ENCODE assay signal across 9 mouse cellular contexts in the genomic region with DNA sequence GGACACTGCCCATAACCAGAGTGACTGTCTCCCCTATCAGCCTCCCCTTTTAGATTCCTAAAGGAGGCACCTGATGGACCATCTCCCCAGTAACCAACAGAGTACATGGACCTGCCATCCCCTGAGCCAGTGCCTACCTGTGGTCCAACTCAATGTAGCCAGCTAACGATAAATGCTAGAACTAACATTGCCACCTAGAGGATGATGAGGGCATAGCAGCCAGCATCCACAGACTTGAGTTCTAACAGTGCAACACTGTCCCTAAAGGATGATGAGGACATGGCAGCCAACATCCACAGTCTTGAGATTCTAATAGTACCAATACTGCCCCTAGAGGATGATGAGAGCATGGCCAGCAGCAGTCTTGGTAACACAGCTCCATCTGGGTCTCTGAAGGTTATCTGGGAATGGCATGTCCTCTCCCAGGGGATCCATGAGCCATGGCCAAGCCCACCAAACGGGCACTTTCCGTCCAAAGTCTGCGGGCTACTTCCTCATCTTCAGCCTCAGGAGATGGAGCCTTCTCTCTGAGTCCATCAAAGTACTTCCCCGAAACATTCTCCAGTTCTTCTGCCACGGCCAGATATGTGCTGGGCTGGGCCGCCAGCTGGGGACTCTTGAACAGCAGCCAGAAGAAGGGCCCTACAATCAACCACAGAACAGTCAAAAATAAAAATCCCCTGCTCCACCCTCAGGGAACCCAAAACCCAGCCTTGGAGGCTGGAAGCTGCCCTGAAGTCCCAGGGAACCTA. TPM values are rescaled to one million over a fixed set of nuclear protein-coding genes. Genes with fewer than 3 reads are reported as not detected.
DNase-seq lines count a peak whose midpoint lies in the region; ATAC-seq and TF ChIP-seq lines count a peak whose summit lies in the region.
"Had no signal": no experiment of that assay in that cellular context is flagged by ENCODE, and none has a peak within 500 bp of the region (broad histone marks: within the 10 kb centered on the region; RNA-seq: fewer than 3 reads in every experiment).

No protein-coding gene starts in this region.

- no peak overlapping the region for H3K4me2 ChIP-seq in heart, embryonic 13.5 days
- no peak overlapping the region for H3K4me2 ChIP-seq in kidney, postnatal 0 days (ENCODE audit: low read length)
- H3K4me2 ChIP-seq in stomach, embryonic 14.5 days (replicated peaks; ENCODE audit: low read depth, low read length), result no peak overlapping the region

- TF ChIP-seq POLR2A in liver, adult 2 months (IDR thresholded peaks at IDR 0.05; ENCODE audit: extremely low read depth, insufficient read depth, low read length), result no peak

- no peaks in the 10 kb centered on the region for H3K9me3 ChIP-seq in heart, embryonic 13.5 days
- H3K9me3 ChIP-seq in kidney, postnatal 0 days (replicated peaks; ENCODE audit: low read length), result no peaks in the 10 kb centered on the region
- H3K9me3 ChIP-seq in stomach, embryonic 14.5 days (ENCODE audit: control insufficient read depth, low read depth, low read length), result no peaks in the 10 kb centered on the region

- 58% methylated on average over 7 of the region's 7 CpGs for WGBS in heart, embryonic 13.5 days
- 69% methylated on average over 7 of the region's 7 CpGs for WGBS in kidney, postnatal 0 days
- WGBS in liver, adult 2 months, result 66% methylated on average over 7 of the region's 7 CpGs
- 71% methylated on average over 7 of the region's 7 CpGs for WGBS in stomach, embryonic 14.5 days

- TF ChIP-seq CTCF in kidney, postnatal 0 days (IDR thresholded peaks at IDR 0.05; ENCODE audit: low read depth), result peak; percentile 100
- TF ChIP-seq CTCF in liver, adult 2 months (IDR thresholded peaks at IDR 0.05; ENCODE audit: low read depth, low read length), result peak; percentile 77

- no peak overlapping the region for H3K9ac ChIP-seq in heart, embryonic 13.5 days
- no peak overlapping the region for H3K9ac ChIP-seq in kidney, postnatal 0 days (ENCODE audit: low read depth, low read length)
- no peak overlapping the region for H3K9ac ChIP-seq in liver, adult 2 months (ENCODE audit: low read depth, low read length)
- no peak overlapping the region for H3K9ac ChIP-seq in stomach, embryonic 14.5 days (replicated peaks; ENCODE audit: low read depth, low read length)

- no peaks in the 10 kb centered on the region for H3K4me1 ChIP-seq in heart, embryonic 13.5 days
- H3K4me1 ChIP-seq in kidney, postnatal 0 days (replicated peaks; ENCODE audit: insufficient read depth, low read length), result no peaks in the 10 kb centered on the region
- H3K4me1 ChIP-seq in liver, adult 2 months (ENCODE audit: control insufficient read depth, insufficient read depth, low read length), result no peaks in the 10 kb centered on the region
- no peaks in the 10 kb centered on the region for H3K4me1 ChIP-seq in stomach, embryonic 14.5 days (ENCODE audit: control insufficient read depth, insufficient read depth, low read length)

- H3K27ac ChIP-seq in heart, embryonic 13.5 days (replicated peaks), result no peak overlapping the region
- no peak overlapping the region for H3K27ac ChIP-seq in kidney, postnatal 0 days
- H3K27ac ChIP-seq in liver, adult 2 months (replicated peaks; ENCODE audit: insufficient read depth, low read depth, low read length), result no peak overlapping the region
- no peak overlapping the region for H3K27ac ChIP-seq in stomach, embryonic 14.5 days (ENCODE audit: low read length)
- H3K27ac ChIP-seq: macrophage had no signal

- ATAC-seq in CD4-positive, CD25-positive, alpha-beta regulatory T cell, adult 4 months, result peak; percentile 100
- peak; percentile 69; the same call in 1 of the 2 replicates for ATAC-seq in heart, embryonic 13.5 days (ENCODE audit: extremely low read depth, insufficient number of reproducible peaks, low FRiP score, low TSS enrichment)
- peak; percentile 92 for ATAC-seq in kidney, postnatal 0 days (replicated peaks; ENCODE audit: low FRiP score, low read depth)
- ATAC-seq in stomach, embryonic 14.5 days (ENCODE audit: insufficient number of reproducible peaks, insufficient read depth, low FRiP score, low read depth), result peak; percentile 90

- H3K27me3 ChIP-seq in heart, embryonic 13.5 days (replicated peaks), result no peaks in the 10 kb centered on the region
- H3K27me3 ChIP-seq in kidney, postnatal 0 days (ENCODE audit: insufficient read depth, low read length), result no peaks in the 10 kb centered on the region
- no peaks in the 10 kb centered on the region for H3K27me3 ChIP-seq in liver, adult 2 months (ENCODE audit: control insufficient read depth, insufficient read depth, low read length)
- no peaks in the 10 kb centered on the region for H3K27me3 ChIP-seq in stomach, embryonic 14.5 days (ENCODE audit: control insufficient read depth, insufficient read depth, low read length)

- no peak overlapping the region for H3K4me3 ChIP-seq in heart, embryonic 13.5 days
- H3K4me3 ChIP-seq in kidney, postnatal 0 days (replicated peaks; ENCODE audit: low read depth, low read length), result no peak overlapping the region
- H3K4me3 ChIP-seq in liver, adult 2 months (ENCODE audit: insufficient read depth, low read depth, low read length), result no peak overlapping the region
- H3K4me3 ChIP-seq in stomach, embryonic 14.5 days (ENCODE audit: low read depth, low read length), result no peak overlapping the region

- H3K79me2 ChIP-seq in liver, adult 2 months (ENCODE audit: control insufficient read depth, insufficient read depth, low read length), result no peaks in the 10 kb centered on the region

- H3K36me3 ChIP-seq in heart, embryonic 13.5 days, result peaks cover 85% of the 10 kb centered on the region
- H3K36me3 ChIP-seq in kidney, postnatal 0 days (ENCODE audit: insufficient read depth, low read length), result peaks cover 26% of the 10 kb centered on the region
- peaks cover 20% of the 10 kb centered on the region for H3K36me3 ChIP-seq in liver, adult 2 months (ENCODE audit: control insufficient read depth, insufficient read depth, low read length)
- H3K36me3 ChIP-seq in stomach, embryonic 14.5 days (ENCODE audit: control insufficient read depth, insufficient read depth, low read length), result peaks cover 40% of the 10 kb centered on the region

- peak; percentile 81 for DNase-seq in c-Kit-negative CD71-positive TER-119-positive erythroid progenitor cells, embryonic 14.5 days (ENCODE audit: low read depth, low spot score)
- peak; percentile 80 for DNase-seq in fibroblast of lung, adult 2 months (ENCODE audit: low read depth)
- DNase-seq in kidney, postnatal 0 days (ENCODE audit: low spot score), result peak; percentile 98
- DNase-seq in liver, adult 2 months (ENCODE audit: extremely low read depth, low read depth, low spot score), result peak; percentile 89
- peak; percentile 88 for DNase-seq in natural killer cell, adult 2 months (ENCODE audit: low spot score in 2 of 2)

RNA-seq across cellular contexts. Expression of a gene that starts 18.1 kb away (rescaled TPM):
- 10 to 100 TPM; 17.4 to 27.8 TPM for polyA plus RNA-seq in CD4-positive, CD25-positive, alpha-beta regulatory T cell, adult 4 months (2017; shearing (Covaris generic))
- polyA plus RNA-seq in heart, embryonic 13.5 days (2015; fragmentation: Nextera tagmentation; extraction: Ambion mirVana), result 24.7 and 29.9 TPM in 2 replicates
- 24.3 and 26.5 TPM in 2 replicates for polyA plus RNA-seq in kidney, postnatal 0 days (2015; fragmentation: Nextera tagmentation; extraction: Ambion mirVana)
- 5.5 and 6.5 TPM in 2 replicates for total RNA-seq in liver, adult 2 months (2014; rRNA removed)
- polyA plus RNA-seq in liver, adult 2 months (2012; rRNA removed), result 6.5 and 6.8 TPM in 2 replicates
- polyA plus RNA-seq in stomach, embryonic 14.5 days (2014; fragmentation: Nextera tagmentation; extraction: Ambion mirVana), result 31.9 and 34.6 TPM in 2 replicates

RNA-seq across cellular contexts. Expression of a gene that starts 29.8 kb away (rescaled TPM):
- polyA plus RNA-seq in CD4-positive, CD25-positive, alpha-beta regulatory T cell, adult 4 months (2017; shearing (Covaris generic)), result under 1 TPM in 1 of 2 experiments, not detected in 1; 0.12 TPM
- polyA plus RNA-seq in heart, embryonic 13.5 days (2015; fragmentation: Nextera tagmentation; extraction: Ambion mirVana), result 0.71 and 0.83 TPM in 2 replicates
- polyA plus RNA-seq in kidney, postnatal 0 days (2015; fragmentation: Nextera tagmentation; extraction: Ambion mirVana), result 0.03 TPM in 1 of 2 replicates, not detected in the other
- total RNA-seq in liver, adult 2 months (2014; rRNA removed), result 0.07 TPM in 1 of 2 replicates, not detected in the other
- polyA plus RNA-seq in liver, adult 2 months (2012; rRNA removed), result not detected in 2 replicates
- 0.27 and 0.36 TPM in 2 replicates for polyA plus RNA-seq in stomach, embryonic 14.5 days (2014; fragmentation: Nextera tagmentation; extraction: Ambion mirVana)

RNA-seq across cellular contexts. Expression of a gene that starts 33.1 kb away (rescaled TPM):
- polyA plus RNA-seq in CD4-positive, CD25-positive, alpha-beta regulatory T cell, adult 4 months (2017; shearing (Covaris generic)), result 10 to 100 TPM in 1 of 2 experiments, 1 to 10 TPM in 1; 6.5 to 14.5 TPM
- polyA plus RNA-seq in heart, embryonic 13.5 days (2015; fragmentation: Nextera tagmentation; extraction: Ambion mirVana), result 3.3 and 4.2 TPM in 2 replicates
- 5.8 and 12.8 TPM in 2 replicates for polyA plus RNA-seq in kidney, postnatal 0 days (2015; fragmentation: Nextera tagmentation; extraction: Ambion mirVana)
- total RNA-seq in liver, adult 2 months (2014; rRNA removed), result 2.9 and 6.5 TPM in 2 replicates
- polyA plus RNA-seq in liver, adult 2 months (2012; rRNA removed), result 0.05 and 1.4 TPM in 2 replicates
- polyA plus RNA-seq in stomach, embryonic 14.5 days (2014; fragmentation: Nextera tagmentation; extraction: Ambion mirVana), result 5.0 and 7.9 TPM in 2 replicates
